Mouse (Mus musculus): ENCODE measurements around the gene Atrx.

DNA sequence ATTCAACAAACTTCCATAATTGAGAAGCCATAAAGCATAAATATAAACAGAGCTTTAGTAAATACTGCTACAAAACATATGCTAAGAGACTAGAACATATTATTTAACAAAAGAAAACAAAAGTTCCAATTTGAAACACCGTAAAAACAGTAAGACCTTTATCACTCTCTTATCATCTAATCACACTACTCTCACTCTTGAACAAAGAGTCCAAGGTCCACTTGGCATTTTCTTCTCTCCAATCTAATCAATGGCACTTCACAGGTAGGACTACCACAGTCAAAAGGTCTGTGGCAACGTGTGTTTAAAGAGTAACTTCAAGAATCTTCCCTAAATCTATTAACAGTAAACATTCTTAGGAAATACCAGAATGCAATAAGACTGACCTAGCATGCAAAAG is 42.3 kb downstream of the Atrx start:
- no peak for TF ChIP-seq CTCF (IDR thresholded peaks at IDR 0.05; ENCODE audit: low read depth)
- no peak for TF ChIP-seq EP300 (IDR thresholded peaks at IDR 0.05; ENCODE audit: low read depth)

Data from heart, postnatal 0 days (tissue).